Mouse (Mus musculus): Measurements from ENCODE around the gene Cpn1. TPM values are rescaled to one million over a fixed set of nuclear protein-coding genes. Genes with fewer than 3 reads are reported as not detected.

The Cpn1 gene
- polyA plus RNA-seq, 2 experiments from 2014 or later, result not detected

Other genes with a start within 250 kb of the Cpn1 start
- gene Cutc, start 233.6 kb downstream of the Cpn1 start, polyA plus RNA-seq (2017; shearing (Covaris generic)), result 10 to 100 TPM; 12.5 to 16.8 TPM
- 10 to 100 TPM in 1 of 2 experiments, 1 to 10 TPM in 1; 7.4 to 14.6 TPM for gene Cox15, start 233.6 kb downstream of the Cpn1 start, polyA plus RNA-seq (2017; shearing (Covaris generic))
- not detected for gene Abcc2, start 204.4 kb downstream of the Cpn1 start, polyA plus RNA-seq (2017; shearing (Covaris generic))
- 1 to 10 TPM; 5.9 to 7.9 TPM for gene Dnmbp, start 46.4 kb downstream of the Cpn1 start, polyA plus RNA-seq (2017; shearing (Covaris generic))
- gene Cyp2c23, start 42.7 kb upstream of the Cpn1 start, polyA plus RNA-seq (2017; shearing (Covaris generic)), result not detected
- gene Erlin1, start 83.2 kb upstream of the Cpn1 start, polyA plus RNA-seq (2017; shearing (Covaris generic)), result 1 to 10 TPM; 3.6 to 5.2 TPM
- 10 to 100 TPM; 43.5 to 46.8 TPM for gene Chuk, start 120.9 kb upstream of the Cpn1 start, polyA plus RNA-seq (2017; shearing (Covaris generic))
- 10 to 100 TPM; 31.4 to 31.6 TPM for gene Cwf19l1, start 149.3 kb upstream of the Cpn1 start, polyA plus RNA-seq (2017; shearing (Covaris generic))
- 100 to 1,000 TPM; 117 to 129 TPM for gene Bloc1s2, start 159.9 kb upstream of the Cpn1 start, polyA plus RNA-seq (2017; shearing (Covaris generic))
- gene Pkd2l1, start 205.9 kb upstream of the Cpn1 start, polyA plus RNA-seq (2017; shearing (Covaris generic)), result not detected
- not detected for gene Scd3, start 216.7 kb upstream of the Cpn1 start, polyA plus RNA-seq (2017; shearing (Covaris generic))

Measured in CD4-positive, CD25-positive, alpha-beta regulatory T cell, adult 4 months (primary cell).